Comparison of ENCODE assay signal across 14 mouse cellular contexts in the genomic region with DNA sequence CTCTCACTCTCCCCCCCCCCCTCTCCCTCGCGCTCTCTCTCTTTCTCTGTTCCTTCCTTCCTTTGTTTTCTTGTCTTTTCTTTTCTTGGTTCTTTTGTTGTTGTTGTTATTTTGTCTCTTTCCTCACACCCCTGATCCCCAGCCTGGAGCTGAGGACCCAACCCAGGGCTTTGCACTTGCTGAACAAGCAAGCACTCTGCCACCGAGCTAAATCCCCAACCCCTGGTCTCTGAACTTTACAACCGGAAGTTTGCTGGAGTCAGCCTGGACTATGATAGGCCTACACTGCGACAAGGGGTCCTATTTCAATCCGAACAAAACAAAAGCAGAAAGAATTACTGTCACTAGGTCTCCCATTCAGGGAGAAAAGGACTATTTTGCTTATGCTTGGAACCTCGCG.
DNase-seq lines count a peak whose midpoint lies in the region; ATAC-seq and TF ChIP-seq lines count a peak whose summit lies in the region.
"Had no signal": no experiment of that assay in that cellular context is flagged by ENCODE, and none has a peak within 500 bp of the region (broad histone marks: within the 10 kb centered on the region; RNA-seq: fewer than 3 reads in every experiment).

No protein-coding gene starts in this region.

- TF ChIP-seq CTCF in forebrain, postnatal 0 days (IDR thresholded peaks at IDR 0.05; ENCODE audit: low read depth) = no peak

- no peaks in the 10 kb centered on the region for H3K9me3 ChIP-seq in forebrain, embryonic 11.5 days (ENCODE audit: control insufficient read depth, low read length)
- H3K9me3 ChIP-seq in forebrain, postnatal 0 days (ENCODE audit: low read length) = no peaks in the 10 kb centered on the region
- H3K9me3 ChIP-seq in forebrain, embryonic 15.5 days = no peaks in the 10 kb centered on the region
- no peaks in the 10 kb centered on the region for H3K9me3 ChIP-seq in midbrain, embryonic 12.5 days
- H3K9me3 ChIP-seq: liver, embryonic 15.5 days; stomach, embryonic 15.5 days had no signal

- no peaks in the 10 kb centered on the region for H3K36me3 ChIP-seq in forebrain, embryonic 11.5 days (ENCODE audit: control insufficient read depth, insufficient read depth, low read length)
- no peaks in the 10 kb centered on the region for H3K36me3 ChIP-seq in forebrain, postnatal 0 days (ENCODE audit: insufficient read depth)
- no peaks in the 10 kb centered on the region for H3K36me3 ChIP-seq in forebrain, embryonic 15.5 days
- H3K36me3 ChIP-seq in midbrain, embryonic 12.5 days = no peaks in the 10 kb centered on the region
- H3K36me3 ChIP-seq: liver, embryonic 15.5 days; stomach, embryonic 15.5 days had no signal

- H3K27ac ChIP-seq in forebrain, embryonic 11.5 days (ENCODE audit: low read depth, low read length) = peak overlapping the region; percentile 70
- H3K27ac ChIP-seq in forebrain, postnatal 0 days (ENCODE audit: low read depth, low read length) = no peak overlapping the region
- no peak overlapping the region for H3K27ac ChIP-seq in forebrain, embryonic 15.5 days (replicated peaks)
- H3K27ac ChIP-seq in midbrain, embryonic 12.5 days (replicated peaks) = peak overlapping the region; percentile 65
- H3K27ac ChIP-seq: liver, embryonic 15.5 days; stomach, embryonic 15.5 days had no signal

- H3K4me2 ChIP-seq in forebrain, embryonic 11.5 days (ENCODE audit: low read depth, low read length, severe bottlenecking) = peak overlapping the region; percentile 27; the same call in 1 of the 2 replicates
- no peak overlapping the region for H3K4me2 ChIP-seq in forebrain, postnatal 0 days (ENCODE audit: low read depth)
- peak overlapping the region; percentile 9; the same call in 1 of the 2 replicates for H3K4me2 ChIP-seq in forebrain, embryonic 15.5 days (replicated peaks)
- no peak overlapping the region; the same call in 1 of the 2 replicates for H3K4me2 ChIP-seq in midbrain, embryonic 12.5 days (replicated peaks)
- H3K4me2 ChIP-seq: liver, embryonic 15.5 days; stomach, embryonic 15.5 days had no signal

- H3K4me1 ChIP-seq in forebrain, embryonic 11.5 days (replicated peaks; ENCODE audit: control insufficient read depth, insufficient read depth, low read length) = peaks cover 12% of the 10 kb centered on the region; the same call in 1 of the 2 replicates
- H3K4me1 ChIP-seq in forebrain, postnatal 0 days (ENCODE audit: insufficient read depth) = 0 out of 2 replicates have a peak, but pooled peaks cover 3% of the 10 kb centered on the region
- peaks cover 19% of the 10 kb centered on the region for H3K4me1 ChIP-seq in forebrain, embryonic 15.5 days
- H3K4me1 ChIP-seq in midbrain, embryonic 12.5 days = peaks cover 32% of the 10 kb centered on the region
- H3K4me1 ChIP-seq: liver, embryonic 15.5 days; stomach, embryonic 15.5 days had no signal

- no peak overlapping the region for H3K4me3 ChIP-seq in forebrain, embryonic 11.5 days (ENCODE audit: low read depth, low read length)
- no peak overlapping the region for H3K4me3 ChIP-seq in forebrain, postnatal 0 days (ENCODE audit: low read depth, low read length)
- H3K4me3 ChIP-seq in forebrain, embryonic 15.5 days = no peak overlapping the region
- H3K4me3 ChIP-seq in midbrain, embryonic 12.5 days = no peak overlapping the region
- H3K4me3 ChIP-seq: liver, embryonic 15.5 days; myocyte; stomach, embryonic 15.5 days had no signal

- 0 out of 2 replicates have a peak, but pooled peaks have one; percentile 25 for ATAC-seq in forebrain, embryonic 11.5 days (replicated peaks; ENCODE audit: low FRiP score)
- no peak for ATAC-seq in forebrain, postnatal 0 days
- peak; percentile 21; the same call in 1 of the 2 replicates for ATAC-seq in forebrain, embryonic 15.5 days (replicated peaks)
- ATAC-seq in midbrain, embryonic 12.5 days (ENCODE audit: low FRiP score, low read depth) = no peak
- ATAC-seq: Patski had no signal

- DNase-seq in forebrain, embryonic 11.5 days (ENCODE audit: low spot score) = no peak
- no peak for DNase-seq in forebrain, postnatal 0 days
- DNase-seq in MN1 (ENCODE audit: low spot score) = peak; percentile 50
- no peak for DNase-seq in thymus, postnatal 36 days
- no peak for DNase-seq in thymus, postnatal 14 days
- no peak for DNase-seq in T-cell, adult 2 months (ENCODE audit: low spot score)
- DNase-seq: heart, postnatal 4 days; kidney, postnatal 36 days had no signal

- H3K9ac ChIP-seq in forebrain, embryonic 11.5 days (ENCODE audit: low read length) = peak overlapping the region; percentile 35; the same call in 1 of the 2 replicates
- H3K9ac ChIP-seq in forebrain, postnatal 0 days = no peak overlapping the region
- 0 out of 2 replicates have a peak overlapping the region, but pooled peaks have one; percentile 15 for H3K9ac ChIP-seq in forebrain, embryonic 15.5 days (replicated peaks)
- no peak overlapping the region for H3K9ac ChIP-seq in midbrain, embryonic 12.5 days (replicated peaks)
- H3K9ac ChIP-seq: liver, embryonic 15.5 days; stomach, embryonic 15.5 days had no signal

- 5% methylated on average over 8 of the region's 8 CpGs for WGBS in forebrain, embryonic 11.5 days
- WGBS in forebrain, postnatal 0 days = 15% methylated on average over 8 of the region's 8 CpGs
- 6% methylated on average over 8 of the region's 8 CpGs for whole genome bisulfite sequencing in forebrain, embryonic 15.5 days
- WGBS in midbrain, embryonic 12.5 days = 22% methylated on average over 8 of the region's 8 CpGs

- no peaks in the 10 kb centered on the region for H3K27me3 ChIP-seq in forebrain, embryonic 11.5 days (ENCODE audit: control insufficient read depth, insufficient read depth, low read length)
- H3K27me3 ChIP-seq in forebrain, postnatal 0 days (ENCODE audit: insufficient read depth, low read length) = no peaks in the 10 kb centered on the region
- H3K27me3 ChIP-seq in forebrain, embryonic 15.5 days = no peaks in the 10 kb centered on the region
- H3K27me3 ChIP-seq in midbrain, embryonic 12.5 days = peaks cover 6% of the 10 kb centered on the region; the same call in 1 of the 2 replicates
- H3K27me3 ChIP-seq: liver, embryonic 15.5 days; Patski; stomach, embryonic 15.5 days had no signal

Comparison
In these comparisons a context has a peak if more than half of its experiments do, and no peak if none do; other contexts are left out.
1. ATAC-seq: peak in forebrain, embryonic 11.5 days (single experiment) and forebrain, embryonic 15.5 days (single experiment); none in forebrain, postnatal 0 days (single experiment) and midbrain, embryonic 12.5 days (single experiment).
2. H3K27ac ChIP-seq: peak in forebrain, embryonic 11.5 days (single experiment) and midbrain, embryonic 12.5 days (single experiment); none in forebrain, postnatal 0 days (single experiment) and forebrain, embryonic 15.5 days (single experiment).
3. H3K4me2 ChIP-seq: peak in forebrain, embryonic 11.5 days (single experiment) and forebrain, embryonic 15.5 days (single experiment); none in forebrain, postnatal 0 days (single experiment) and midbrain, embryonic 12.5 days (single experiment).
4. H3K9ac ChIP-seq: peak in forebrain, embryonic 11.5 days (single experiment) and forebrain, embryonic 15.5 days (single experiment); none in forebrain, postnatal 0 days (single experiment) and midbrain, embryonic 12.5 days (single experiment).